Mouse (Mus musculus): ENCODE measurements around the gene Prss36.
A peak's percentile ranks its signal among the peaks of the same experiment; 100 is the strongest.

Gene Prss36

GRCm38 (mm10) chr7:127935028-127935722 lies 11.3 kb downstream of the Prss36 start:
- DNase-seq (ENCODE audit: low read depth, low spot score) = peak; percentile 93

GRCm38 (mm10) chr7:127934075-127934474 lies 12.4 kb downstream of the Prss36 start:
- no peak for DNase-seq (ENCODE audit: low read depth, low spot score)

GRCm38 (mm10) chr7:127932273-127933031 lies 14.1 kb downstream of the Prss36 start:
- DNase-seq (ENCODE audit: low read depth, low spot score) = no peak

- no peak for DNase-seq (ENCODE audit: low read depth, low spot score)
Measured at GRCm38 (mm10) chr7:127931351-127932135, 15.0 kb downstream of the Prss36 start.

- DNase-seq (ENCODE audit: low read depth, low spot score) = no peak
Measured at GRCm38 (mm10) chr7:127930636-127931035, 15.9 kb downstream of the Prss36 start.

GRCm38 (mm10) chr7:127929923-127930322 lies 16.6 kb downstream of the Prss36 start, which contains the start of gene Prss8:
Gene Prss8, minus strand, starts transcription at chr7:127930104.
- DNase-seq (ENCODE audit: low read depth, low spot score) = no peak

GRCm38 (mm10) chr7:127928596-127928995 lies 17.9 kb downstream of the Prss36 start:
- DNase-seq (ENCODE audit: low read depth, low spot score) = no peak

- no peak for DNase-seq (ENCODE audit: low read depth, low spot score)
Measured at GRCm38 (mm10) chr7:127927726-127928125, 18.8 kb downstream of the Prss36 start.

- no peak for DNase-seq (ENCODE audit: low read depth, low spot score)
Measured at GRCm38 (mm10) chr7:127926846-127927245, 19.7 kb downstream of the Prss36 start.

GRCm38 (mm10) chr7:127926066-127926465 lies 20.5 kb downstream of the Prss36 start:
- DNase-seq (ENCODE audit: low read depth, low spot score) = no peak

GRCm38 (mm10) chr7:127925252-127925651 lies 21.3 kb downstream of the Prss36 start:
- DNase-seq (ENCODE audit: low read depth, low spot score) = no peak

- DNase-seq (ENCODE audit: low read depth, low spot score) = no peak
Measured at GRCm38 (mm10) chr7:127923714-127924113, 22.8 kb downstream of the Prss36 start.

GRCm38 (mm10) chr7:127922451-127923275 lies 23.9 kb downstream of the Prss36 start:
- no peak for DNase-seq (ENCODE audit: low read depth, low spot score)

GRCm38 (mm10) chr7:127921516-127921915 lies 25.0 kb downstream of the Prss36 start:
- DNase-seq (ENCODE audit: low read depth, low spot score) = no peak

GRCm38 (mm10) chr7:127919290-127919689 lies 27.2 kb downstream of the Prss36 start:
- no peak for DNase-seq (ENCODE audit: low read depth, low spot score)

GRCm38 (mm10) chr7:127918203-127918602 lies 28.3 kb downstream of the Prss36 start:
- DNase-seq (ENCODE audit: low read depth, low spot score) = no peak

- DNase-seq (ENCODE audit: low read depth, low spot score) = no peak
Measured at GRCm38 (mm10) chr7:127915293-127915692, 31.2 kb downstream of the Prss36 start.

- DNase-seq (ENCODE audit: low read depth, low spot score) = no peak
Measured at GRCm38 (mm10) chr7:127912938-127913337, 33.6 kb downstream of the Prss36 start.

GRCm38 (mm10) chr7:127912190-127912871 lies 34.2 kb downstream of the Prss36 start, which contains the start of gene Kat8:
Gene Kat8, plus strand, starts transcription at chr7:127912516.
- DNase-seq (ENCODE audit: low read depth, low spot score) = peak; percentile 92

GRCm38 (mm10) chr7:127908656-127909055 lies 37.9 kb downstream of the Prss36 start:
- DNase-seq (ENCODE audit: low read depth, low spot score) = no peak

GRCm38 (mm10) chr7:127907939-127908338 lies 38.6 kb downstream of the Prss36 start:
- DNase-seq (ENCODE audit: low read depth, low spot score) = no peak
